Mouse (Mus musculus) spleen, embryonic (tissue): Measurements from ENCODE around the gene Tpi1.

Source experiments
- CTCF ChIA-PET: fragments of 350-600 bp; sonication (Branson Sonifier 250); formaldehyde crosslinking; loops from one replicate; lab custom pipeline; 2022; lab: Charles Lee

The Tpi1 gene

DNA sequence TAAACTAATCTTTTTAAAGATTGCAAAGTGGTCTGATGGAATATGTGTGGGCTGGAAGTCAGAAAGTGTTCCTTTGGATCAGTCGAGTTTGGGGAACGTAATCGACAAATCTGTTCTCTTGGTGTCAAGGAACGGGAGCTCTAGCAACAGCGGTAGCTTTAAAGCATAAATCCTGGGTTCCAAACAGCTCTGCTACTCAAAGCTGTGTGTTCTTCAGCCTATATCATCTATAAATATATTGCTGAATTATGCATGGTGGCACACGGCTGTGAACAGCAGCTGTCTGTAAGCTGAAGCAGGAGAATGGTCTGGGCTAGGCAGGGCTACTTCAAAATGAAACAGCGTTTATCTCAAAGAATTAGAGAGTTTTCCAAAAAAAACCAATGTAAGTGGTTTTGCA is 33.2 kb downstream of the Tpi1 start:
- CTCF ChIA-PET = no interaction called here

DNA sequence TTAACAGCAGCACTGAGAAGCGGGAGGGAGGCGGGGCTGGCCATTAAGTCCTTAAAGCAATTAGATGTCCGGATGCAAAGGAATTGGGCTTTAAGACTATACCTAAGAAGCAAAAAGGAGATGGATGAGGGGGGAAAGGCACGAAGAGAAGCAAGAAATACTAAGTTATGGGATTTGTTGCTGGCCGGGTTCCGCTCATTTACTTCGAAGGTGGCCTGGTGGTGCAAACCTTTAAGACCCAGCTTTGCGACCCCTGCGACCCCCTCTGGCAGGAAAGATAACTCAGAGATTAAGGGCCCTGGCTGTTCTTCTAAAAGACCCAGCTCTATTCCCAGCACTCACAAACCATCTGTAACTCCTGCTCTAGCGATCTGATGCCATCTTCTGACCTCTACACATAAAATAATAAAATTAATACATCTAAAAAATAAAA is 34.1 kb downstream of the Tpi1 start:
- CTCF ChIA-PET = interaction anchor here (0.6 kb wide), 1 partner anchor 322 kb away, joined by 3 read pairs; no protein-coding TSS in a partner anchor

DNA sequence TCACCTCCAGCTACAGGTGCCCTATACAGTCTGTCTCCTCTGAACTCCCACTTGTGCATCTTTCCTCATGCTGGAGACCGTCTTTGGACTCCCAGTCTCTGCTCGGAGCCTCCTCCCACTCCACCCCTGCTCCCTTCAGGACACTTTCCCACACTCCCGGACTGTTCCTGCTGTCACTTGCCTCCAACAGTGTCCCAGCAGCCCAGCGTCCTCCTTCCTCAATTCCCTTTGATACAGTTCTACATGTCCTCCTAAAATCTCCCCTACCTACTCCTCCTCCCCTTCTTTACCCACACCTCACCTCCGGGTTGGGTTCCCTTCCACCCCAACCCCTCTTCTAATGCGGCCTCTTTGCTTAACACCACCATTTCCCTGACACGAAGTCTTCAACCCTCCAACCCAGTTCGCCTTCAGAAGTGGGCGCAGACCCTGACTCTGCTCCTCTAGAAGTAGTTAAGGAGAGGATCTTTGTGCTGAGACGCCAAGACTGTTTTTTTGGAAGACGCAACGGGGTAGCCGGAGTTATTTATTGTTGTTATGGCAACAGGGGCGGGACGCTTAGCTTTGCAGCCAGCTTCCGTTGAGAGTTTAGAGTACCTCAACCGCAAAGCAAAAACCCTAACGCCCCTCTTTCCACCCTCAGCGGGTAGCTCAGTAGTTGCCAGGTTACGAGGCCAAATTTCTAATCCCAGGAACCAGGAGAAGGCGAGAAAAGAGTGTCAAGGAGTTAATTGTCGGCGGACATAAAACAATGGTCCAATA is 34.7 kb downstream of the Tpi1 start, which contains the start of gene Lrrc23:
TSS of gene Lrrc23 (minus strand) at position 506 of the 762 bp plus-strand sequence.
- CTCF ChIA-PET = interaction anchor here (0.6 kb wide), 1 partner anchor 323 kb away, joined by 3 read pairs; no protein-coding TSS in a partner anchor

DNA sequence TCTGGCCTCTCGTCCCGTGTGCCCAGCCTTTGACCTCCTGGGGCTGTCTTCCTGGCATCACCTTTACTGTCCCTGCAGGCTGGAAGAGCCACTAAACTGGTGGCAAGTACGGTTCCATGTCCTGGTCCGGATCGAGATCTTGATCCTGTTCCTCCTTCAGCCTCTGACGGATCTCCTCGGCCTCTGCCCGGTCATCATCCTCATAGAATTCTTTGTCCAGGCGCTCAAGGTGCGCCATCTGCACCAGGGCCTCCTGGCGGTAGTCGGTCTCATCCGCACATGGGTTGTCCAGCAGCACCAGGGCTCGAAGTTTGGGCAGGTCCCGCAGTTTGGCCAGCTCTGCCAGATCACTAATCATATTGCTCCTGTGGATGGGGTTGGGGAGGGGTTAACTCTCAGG is 43.6 kb downstream of the Tpi1 start:
- CTCF ChIA-PET = interaction anchor here (0.6 to 1.0 kb wide), 2 partner anchors 50 to 124 kb away, joined by 3 to 4 read pairs; no protein-coding TSS in a partner anchor

DNA sequence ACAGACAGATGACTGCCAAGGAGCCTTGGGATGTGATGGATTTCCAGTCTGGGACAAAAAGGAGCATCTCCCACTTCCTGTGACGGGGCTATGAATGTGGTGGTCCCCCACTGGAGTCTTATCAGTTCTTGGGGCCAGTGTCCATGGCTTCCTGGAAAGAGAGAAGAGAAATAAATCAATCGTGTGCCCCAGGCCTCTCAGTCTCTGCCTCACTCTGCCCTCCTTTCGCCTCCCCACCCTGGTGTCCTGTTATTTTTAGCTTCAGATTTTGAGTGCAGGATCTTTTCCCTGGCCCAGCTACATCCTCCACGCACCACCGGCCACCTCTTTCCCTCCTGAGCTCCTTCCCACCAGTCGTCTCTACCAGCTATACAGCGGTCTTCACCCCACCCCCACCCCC is 44.1 kb downstream of the Tpi1 start:
- CTCF ChIA-PET = interaction anchor here (1.0 kb wide), 1 partner anchor 50 kb away, joined by 3 read pairs; no protein-coding TSS in a partner anchor

DNA sequence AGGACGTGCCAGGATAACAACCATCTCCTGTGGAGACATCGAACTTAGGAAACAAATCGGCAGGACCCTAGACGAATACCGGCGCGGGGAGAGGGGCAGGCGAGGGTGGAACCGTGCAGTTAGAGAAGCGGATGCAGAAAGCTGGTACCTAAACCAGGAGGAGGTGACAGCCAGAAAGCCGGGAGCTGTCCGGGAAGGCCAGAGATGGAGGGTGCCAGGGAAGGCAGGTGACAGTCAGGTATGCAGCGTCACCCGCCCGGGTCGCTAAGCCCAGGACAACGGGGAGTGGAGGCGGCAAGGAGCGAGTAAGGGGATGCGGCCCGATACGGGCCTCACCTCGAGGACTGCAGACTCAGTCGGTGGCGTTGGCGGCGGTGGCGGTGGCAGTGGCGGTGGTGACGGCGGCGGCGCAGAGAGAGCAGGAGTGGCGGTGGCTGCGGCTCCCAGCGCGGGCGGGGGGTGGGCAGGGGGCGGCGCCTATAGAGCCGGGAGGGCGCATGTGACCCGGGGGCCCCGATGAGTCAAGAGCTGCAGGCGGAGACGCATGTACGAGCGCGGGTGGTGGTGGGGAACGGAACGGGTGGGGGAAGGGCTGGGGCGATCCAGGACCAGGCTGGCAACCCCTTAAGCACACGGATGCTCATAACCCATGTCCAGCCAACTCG is 44.9 kb downstream of the Tpi1 start, which contains the start of gene Eno2:
TSS of gene Eno2 (minus strand) at position 573 of the 665 bp plus-strand sequence.
- CTCF ChIA-PET = no interaction called here

DNA sequence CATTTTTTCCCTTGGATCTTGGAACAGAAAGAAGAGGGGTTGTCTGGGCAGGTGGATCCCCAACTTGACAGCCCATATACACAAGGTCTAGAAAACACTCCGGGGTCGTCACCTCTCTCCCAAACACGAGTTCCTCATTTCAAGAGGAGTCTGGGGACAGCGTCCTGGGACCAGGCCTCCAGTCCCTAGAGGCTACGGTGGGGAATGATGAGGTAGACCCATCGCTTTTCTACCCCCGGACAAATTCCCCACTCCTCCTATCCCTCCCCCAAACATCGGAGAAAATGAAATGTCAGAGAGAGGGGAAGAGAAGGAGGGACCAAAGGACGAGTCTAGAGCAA is 45.4 kb downstream of the Tpi1 start:
- CTCF ChIA-PET = no interaction called here

DNA sequence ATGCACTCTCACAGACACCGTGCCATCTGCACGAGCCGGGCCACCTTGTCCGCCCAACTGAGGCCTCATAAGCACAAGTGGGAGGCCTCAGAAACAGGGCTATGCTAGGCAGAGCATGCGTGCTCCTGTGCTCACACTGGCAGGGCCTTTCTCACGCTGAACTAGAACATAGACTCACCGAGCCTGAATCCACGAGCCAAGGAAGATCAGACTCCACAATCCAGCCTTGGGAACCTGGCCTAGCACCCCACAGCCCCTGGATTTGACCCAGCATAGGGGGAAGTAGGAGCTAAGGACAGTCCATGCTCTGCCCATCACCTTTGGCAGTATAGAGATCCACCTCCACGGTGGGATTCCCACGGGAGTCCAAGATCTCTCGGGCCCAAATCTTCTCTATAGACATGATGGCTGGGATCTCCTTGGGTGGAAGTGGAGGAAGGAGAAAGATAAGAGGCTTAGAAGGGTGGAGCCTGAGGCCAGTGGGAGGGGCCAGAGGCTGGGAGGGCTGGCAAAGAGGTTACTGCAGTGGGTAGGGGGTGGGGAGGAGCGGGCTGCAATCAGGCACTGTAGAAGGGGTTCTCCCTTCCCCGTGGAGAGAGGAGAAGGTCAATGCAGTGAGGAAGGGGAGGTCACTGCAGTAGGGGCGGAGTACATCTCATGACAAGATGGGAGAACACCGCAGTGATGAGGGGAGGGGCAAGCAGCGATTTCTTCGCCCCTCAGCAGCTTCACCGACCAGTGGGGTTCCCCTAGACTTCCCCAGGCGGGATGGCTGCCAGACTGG is 46.0 kb downstream of the Tpi1 start:
- CTCF ChIA-PET = interaction anchor here (0.6 kb wide), 1 partner anchor 48 kb away, joined by 3 read pairs; no protein-coding TSS in a partner anchor

DNA sequence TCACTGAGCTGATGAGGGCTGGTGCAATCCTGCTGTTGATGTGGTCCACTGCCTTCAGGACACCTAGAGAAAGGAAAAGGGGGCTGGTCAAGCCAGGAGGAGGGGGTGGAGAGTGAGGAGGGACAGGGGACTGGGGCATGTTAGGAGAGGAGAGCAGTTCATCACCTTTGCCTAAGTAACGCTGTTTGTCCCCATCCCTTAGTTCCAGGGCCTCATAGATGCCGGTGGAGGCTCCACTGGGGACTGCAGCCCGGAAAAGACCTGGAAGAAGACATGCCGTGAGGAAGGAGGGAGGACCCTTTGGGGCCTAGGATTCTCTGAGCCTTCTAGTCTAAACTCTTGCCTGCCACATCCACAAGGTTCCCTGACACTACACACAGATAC is 46.6 kb downstream of the Tpi1 start:
- CTCF ChIA-PET = interaction anchor here (0.6 kb wide), 1 partner anchor 48 kb away, joined by 3 read pairs; no protein-coding TSS in a partner anchor

DNA sequence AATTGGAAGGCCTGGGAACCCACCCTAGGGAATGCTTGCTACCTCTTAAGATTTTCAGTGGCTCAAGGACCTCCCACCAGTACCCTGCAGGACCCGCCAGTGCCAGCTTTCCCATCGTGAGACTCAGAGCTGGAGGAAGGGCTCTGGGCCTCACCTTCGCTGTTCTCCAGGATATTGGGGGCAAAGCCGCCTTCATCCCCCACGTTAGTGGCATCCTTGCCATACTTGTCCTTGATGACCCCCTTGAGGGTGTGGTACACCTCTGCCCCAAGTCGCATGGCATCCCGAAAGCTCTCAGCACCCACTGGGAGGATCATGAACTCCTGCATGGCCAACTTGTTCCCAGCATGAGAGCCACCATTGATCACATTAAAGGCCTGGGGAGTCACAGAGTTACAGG is 48.1 kb downstream of the Tpi1 start:
- CTCF ChIA-PET = no interaction called here
